Mouse (Mus musculus) pancreas, adult 10 weeks (tissue): ENCODE data around the gene Ripk3. TPM values are rescaled to one million over a fixed set of nuclear protein-coding genes. Genes with fewer than 3 reads are reported as not detected.

Experiments used
- polyA plus RNA-seq: library from polyadenylated mRNA; stranded (reverse); fragments of 350-450 nt; fragmentation: Illumina TruSeq; extraction: RNeasy Lipid Tissue Mini Kit (QIAGEN cat#74804); gene quantifications from one replicate; pipeline ENCODE4 v1.2.3, GENCODE M21; 2015; ENCODE audit warnings: low read depth, low replicate concordance; ENCODE audit not compliant: insufficient read depth

Gene Ripk3
- 2.2 TPM for polyA plus RNA-seq

GRCm38 (mm10) chr14:55788256-55789050 lies at the start of gene Ripk3:
Gene Ripk3, minus strand, starts transcription at chr14:55788865.

GRCm38 (mm10) chr14:55822991-55823762 lies 34.5 kb upstream of the Ripk3 start, which contains the start of gene Nfatc4:
Gene Nfatc4, plus strand, starts transcription at chr14:55823144.

GRCm38 (mm10) chr14:55783958-55784235 lies 4.8 kb downstream of the Ripk3 start, which contains the start of gene Adcy4:
Gene Adcy4, minus strand, starts transcription at chr14:55784095.

DNA sequence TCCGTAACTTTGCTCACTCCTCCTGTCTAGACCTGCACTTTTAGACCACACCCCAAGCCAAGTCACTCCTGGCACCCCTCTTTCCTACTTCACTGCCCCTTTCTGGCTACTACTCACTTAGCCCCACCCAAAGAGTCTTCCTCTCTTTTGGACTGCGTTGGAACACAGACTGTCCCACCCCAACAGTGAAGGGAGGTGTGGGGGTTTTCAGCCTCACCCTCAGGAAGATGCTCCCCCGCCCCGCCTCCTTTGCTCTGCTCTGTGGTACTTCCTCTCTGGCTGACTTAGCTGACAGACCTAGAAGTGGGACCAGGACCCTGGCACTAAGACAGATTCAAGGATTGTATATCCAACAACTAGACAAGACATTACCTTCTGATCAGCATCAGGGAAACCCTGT lies 23.0 kb downstream of the Ripk3 start, which contains the start of gene Ltb4r1:
Ltb4r1 (plus strand) TSS at position 267 of the 400 bp plus-strand sequence.

DNA sequence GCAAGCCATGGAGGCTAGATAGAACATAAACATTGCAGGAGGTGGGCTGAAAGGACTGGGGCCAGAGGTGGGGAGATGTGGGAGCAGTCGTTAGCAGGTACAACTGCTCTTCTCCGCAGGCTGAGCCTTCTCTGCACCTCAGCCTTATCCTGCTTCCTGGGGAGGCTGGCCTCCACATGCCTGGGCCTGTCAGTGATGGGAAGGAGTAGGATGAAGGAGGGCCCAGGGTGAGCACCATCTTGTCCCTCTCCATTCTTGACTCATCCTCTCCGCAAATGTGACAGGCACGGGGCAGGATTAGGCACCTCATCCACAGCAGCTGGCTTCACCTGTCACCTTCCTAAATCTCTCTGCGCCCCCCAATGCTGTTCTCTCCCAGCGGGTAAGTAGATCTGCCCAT lies 27.5 kb downstream of the Ripk3 start, which contains the start of gene Ltb4r2:
Ltb4r2 (plus strand) TSS at position 266 of the 400 bp plus-strand sequence.

DNA sequence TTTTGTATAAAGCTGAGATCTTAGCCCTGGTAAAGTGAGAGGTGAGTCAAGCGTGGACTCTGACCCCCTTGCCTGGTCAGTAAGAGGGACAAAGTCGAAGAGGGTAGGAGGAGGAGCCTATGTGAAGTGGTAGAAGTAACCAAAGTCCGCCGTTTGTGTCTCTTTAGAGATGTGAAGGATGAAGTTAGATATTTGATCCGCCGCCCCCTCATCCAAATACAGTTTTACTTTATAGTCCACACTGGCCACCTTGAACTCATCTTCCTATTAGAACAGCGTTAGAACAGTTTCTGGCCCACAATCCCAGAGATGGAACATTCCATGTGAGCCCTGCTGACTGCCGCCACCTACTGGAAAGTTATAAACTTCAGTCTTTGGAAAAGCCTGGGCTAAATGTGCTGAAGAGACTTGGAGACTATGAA lies 30.3 kb downstream of the Ripk3 start, which contains the start of gene Cideb:
Cideb (minus strand) TSS at position 96 of the 422 bp plus-strand sequence.

GRCm38 (mm10) chr14:55745180-55745860 lies 43.3 kb downstream of the Ripk3 start, which contains the start of the genes Dhrs1 and Nop9:
Gene Dhrs1, minus strand, starts transcription at chr14:55745690.
Gene Nop9, plus strand, starts transcription at chr14:55745693.

Other genes with a start within 250 kb of the Ripk3 start
- 29.0 TPM for gene Pck2, start 248.6 kb downstream of the Ripk3 start, polyA plus RNA-seq
- 38.9 TPM for gene Dcaf11, start 228.9 kb downstream of the Ripk3 start, polyA plus RNA-seq
- not detected for gene A730061H03Rik, start 228.5 kb downstream of the Ripk3 start, polyA plus RNA-seq
- not detected for gene Fitm1, start 213.2 kb downstream of the Ripk3 start, polyA plus RNA-seq
- gene Psme1, start 210.7 kb downstream of the Ripk3 start, polyA plus RNA-seq: 38.5 TPM
- 11.7 TPM for gene Emc9, start 203.6 kb downstream of the Ripk3 start, polyA plus RNA-seq
- gene Psme2, start 197.8 kb downstream of the Ripk3 start, polyA plus RNA-seq: 49.1 TPM
- gene Rnf31, start 197.2 kb downstream of the Ripk3 start, polyA plus RNA-seq: 14.7 TPM
- 11.2 TPM for gene Irf9, start 185.3 kb downstream of the Ripk3 start, polyA plus RNA-seq
- 9.7 TPM for gene Rec8, start 170.8 kb downstream of the Ripk3 start, polyA plus RNA-seq
- gene Ipo4, start 152.9 kb downstream of the Ripk3 start, polyA plus RNA-seq: 49.8 TPM
- 1.6 TPM for gene Gm49378, start 151.0 kb downstream of the Ripk3 start, polyA plus RNA-seq
- 17.3 TPM for gene Tm9sf1, start 145.1 kb downstream of the Ripk3 start, polyA plus RNA-seq
- gene Tssk4, start 138.7 kb downstream of the Ripk3 start, polyA plus RNA-seq: 0.59 TPM
- gene Mdp1, start 128.4 kb downstream of the Ripk3 start, polyA plus RNA-seq: 8.9 TPM
- 5.6 TPM for gene Gmpr2, start 116.9 kb downstream of the Ripk3 start, polyA plus RNA-seq
- 60.9 TPM for gene Nedd8, start 116.7 kb downstream of the Ripk3 start, polyA plus RNA-seq
- gene Tinf2, start 107.0 kb downstream of the Ripk3 start, polyA plus RNA-seq: 5.5 TPM
- gene Tgm1, start 74.9 kb downstream of the Ripk3 start, polyA plus RNA-seq: 0.30 TPM
- 9.4 TPM for gene Rabggta, start 66.6 kb downstream of the Ripk3 start, polyA plus RNA-seq
- 28.8 TPM for gene Dhrs1, start 43.2 kb downstream of the Ripk3 start, polyA plus RNA-seq
- gene Nop9, start 43.2 kb downstream of the Ripk3 start, polyA plus RNA-seq: 2.8 TPM
- gene Cideb, start 30.4 kb downstream of the Ripk3 start, polyA plus RNA-seq: not detected
- not detected for gene Ltb4r2, start 27.4 kb downstream of the Ripk3 start, polyA plus RNA-seq
- not detected for gene Ltb4r1, start 22.9 kb downstream of the Ripk3 start, polyA plus RNA-seq
- gene Adcy4, start 4.8 kb downstream of the Ripk3 start, polyA plus RNA-seq: 14.4 TPM
- gene Nfatc4, start 34.3 kb upstream of the Ripk3 start, polyA plus RNA-seq: 5.5 TPM
- 2.1 TPM for gene Nynrin, start 65.1 kb upstream of the Ripk3 start, polyA plus RNA-seq
- gene Cbln3, start 95.5 kb upstream of the Ripk3 start, polyA plus RNA-seq: not detected
- 5.2 TPM for gene Khnyn, start 96.1 kb upstream of the Ripk3 start, polyA plus RNA-seq
- gene Sdr39u1, start 111.4 kb upstream of the Ripk3 start, polyA plus RNA-seq: 11.8 TPM
- gene Cma1, start 155.8 kb upstream of the Ripk3 start, polyA plus RNA-seq: 2.5 TPM
- gene Cma2, start 162.1 kb upstream of the Ripk3 start, polyA plus RNA-seq: not detected
- gene Mcpt1, start 229.1 kb upstream of the Ripk3 start, polyA plus RNA-seq: not detected
- gene Mcpt9, start 241.6 kb upstream of the Ripk3 start, polyA plus RNA-seq: not detected